Mouse (Mus musculus) embryonic fibroblast, embryonic 13.5 days (primary cell): ENCODE data around the gene Gm32742. TPM values are rescaled to one million over a fixed set of nuclear protein-coding genes. Genes with fewer than 3 reads are reported as not detected.
"Not testable (repeated sequence)": the region's sequence is repeated elsewhere in the genome, so short reads cannot be mapped to it uniquely, and the experiment has no call there.

Experiments
- H3K27ac ChIP-seq: 2 replicates; pipeline ENCODE4 v1.5.1; 2012; ENCODE audit warnings: low read length, control low read depth, inconsistent platforms; ENCODE audit not compliant: insufficient read depth
- H3K4me1 ChIP-seq: 2 replicates; pipeline ENCODE4 v1.6.1; 2011; ENCODE audit warnings: low read length; ENCODE audit not compliant: control insufficient read depth, insufficient read depth
- H3K4me3 ChIP-seq: 2 replicates; pipeline ENCODE4 v1.5.1; 2011; ENCODE audit warnings: mild to moderate bottlenecking, control low read depth, low read length; ENCODE audit not compliant: insufficient read depth
- CTCF ChIP-seq: IDR thresholded peaks from 2 replicates; pipeline ENCODE4 v1.5.1; 2011; ENCODE audit warnings: mild to moderate bottlenecking, control low read depth, low read length, moderate library complexity, borderline replicate concordance; ENCODE audit not compliant: insufficient read depth
- POLR2A ChIP-seq: IDR thresholded peaks from 2 replicates; pipeline ENCODE4 v1.6.1; 2011; ENCODE audit warnings: low read depth, mild to moderate bottlenecking, control low read depth, low read length, moderate library complexity
- polyA plus RNA-seq: library from polyadenylated mRNA; stranded (reverse); fragments of >200 nt; gene quantifications from 2 replicates; pipeline ENCODE4 v1.2.4, GENCODE M21; 2011; ENCODE audit warnings: low read depth; ENCODE audit not compliant: missing spikeins, insufficient read length

The Gm32742 gene
- polyA plus RNA-seq, 1 experiment, result 0.05 TPM

DNA sequence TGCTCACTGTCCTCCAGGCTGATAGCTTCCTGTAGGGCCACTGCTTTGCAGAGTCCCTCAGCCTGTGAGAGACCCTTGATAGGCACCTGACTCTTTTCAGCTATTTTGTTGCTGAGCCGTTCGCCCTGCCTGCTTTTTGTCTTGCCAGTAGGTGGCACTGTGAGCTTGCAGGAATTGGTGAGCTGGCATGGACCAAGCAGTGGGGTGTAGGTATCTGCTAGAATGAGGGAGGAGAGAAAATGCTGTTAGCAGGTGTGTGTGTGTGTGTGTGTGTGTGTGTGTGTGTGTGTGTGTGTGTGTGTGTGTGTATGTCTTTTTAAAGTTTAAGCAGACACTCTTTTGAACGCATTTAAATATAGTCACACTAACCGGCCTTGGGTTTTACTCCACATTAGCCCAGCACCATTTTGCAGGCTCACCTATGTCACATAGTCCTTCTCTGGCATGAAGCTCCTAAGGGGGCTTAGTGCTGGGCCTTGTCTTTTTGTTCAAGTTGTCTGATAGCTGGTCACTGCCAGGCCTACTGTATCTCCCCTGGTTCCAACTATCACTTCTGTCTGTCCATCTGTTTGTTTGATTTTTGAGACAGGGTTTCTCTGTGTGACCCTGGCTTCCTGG, 3.4 kb downstream of the Gm32742 start:
- Histone ChIP-seq H3K4me1 (no peaks in the 10 kb centered on the region), H3K27ac (no peak overlapping the region), H3K4me3 (no peak overlapping the region)
- TF ChIP-seq CTCF (peak; percentile 94), POLR2A (no peak)

DNA sequence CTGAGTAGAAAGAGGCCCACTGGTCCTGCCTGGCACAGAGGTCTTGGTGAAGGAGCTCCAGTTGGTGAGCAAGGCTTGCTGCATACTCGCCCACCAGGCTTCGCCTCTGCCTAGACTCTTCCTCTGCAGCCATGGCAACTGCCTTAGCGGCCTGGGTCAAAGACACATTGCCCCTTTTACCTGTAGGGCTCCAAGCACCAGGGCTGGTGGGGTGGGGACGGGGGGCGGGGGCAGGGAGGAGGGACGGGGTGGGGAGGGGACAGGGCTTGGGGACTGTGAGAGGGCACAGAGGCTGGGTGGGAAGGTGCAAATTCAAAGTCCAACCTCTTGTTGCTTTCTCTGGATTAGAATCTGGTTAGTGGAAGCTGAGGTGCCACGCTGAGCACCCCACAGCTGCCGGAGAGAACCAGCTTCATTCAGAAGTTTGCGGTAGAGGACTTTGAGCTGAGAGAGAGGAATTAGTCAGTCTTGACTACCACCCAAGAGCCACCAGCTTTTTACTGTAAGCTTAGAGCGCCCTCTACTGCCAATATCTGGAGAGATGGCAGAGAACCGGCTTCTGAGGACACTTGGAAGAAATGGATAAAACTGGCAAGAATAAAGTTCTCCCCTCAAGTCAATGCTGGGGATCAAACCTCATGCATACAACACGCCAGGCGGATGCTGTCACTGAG, 13.1 kb downstream of the Gm32742 start:
- Histone ChIP-seq H3K27ac (no peak overlapping the region), H3K4me1 (peaks cover under 1% of the 10 kb centered on the region; the same call in 1 of the 2 replicates), H3K4me3 (no peak overlapping the region)
- TF ChIP-seq POLR2A, result no peak
- TF ChIP-seq CTCF, result 0 out of 2 replicates have a peak, but pooled peaks have one; percentile 3

- H3K4me1 ChIP-seq, result peaks cover 3% of the 10 kb centered on the region; the same call in 1 of the 2 replicates
- no peak overlapping the region for H3K4me3 ChIP-seq
- H3K27ac ChIP-seq, result no peak overlapping the region
- no peak for TF ChIP-seq CTCF
- no peak for TF ChIP-seq POLR2A
Observed at GRCm38 (mm10) chr9:51147294-51147693, 18.0 kb downstream of the Gm32742 start.

- TF ChIP-seq CTCF (no peak), POLR2A (no peak)
- no peak overlapping the region for H3K4me3 ChIP-seq
- no peak overlapping the region for H3K27ac ChIP-seq
- H3K4me1 ChIP-seq, result peaks cover 3% of the 10 kb centered on the region; the same call in 1 of the 2 replicates
Observed at GRCm38 (mm10) chr9:51146496-51146895, 18.8 kb downstream of the Gm32742 start.

DNA sequence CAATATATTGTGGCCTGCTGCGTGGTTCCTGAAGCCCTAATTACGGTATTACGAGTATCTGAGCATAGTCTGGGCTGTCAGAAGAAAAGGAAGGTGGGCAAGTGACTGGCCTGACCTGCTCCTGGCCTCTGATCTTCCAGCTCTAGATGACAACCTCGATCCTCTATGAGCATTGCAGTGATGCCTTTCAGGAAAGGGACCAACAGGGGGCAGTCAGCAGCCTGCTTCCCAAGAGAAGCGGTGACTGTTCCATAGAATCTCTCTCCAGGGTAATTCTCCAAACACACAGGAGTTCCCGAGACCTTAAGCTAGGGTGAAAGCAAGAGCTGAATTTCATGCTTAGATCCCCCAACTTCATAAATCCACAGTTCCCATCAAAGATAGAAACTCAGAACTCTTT, 21.1 kb downstream of the Gm32742 start:
- H3K4me1 ChIP-seq, result peaks cover 3% of the 10 kb centered on the region; the same call in 1 of the 2 replicates
- no peak overlapping the region for H3K4me3 ChIP-seq
- no peak overlapping the region for H3K27ac ChIP-seq
- TF ChIP-seq POLR2A (no peak), CTCF (no peak)

DNA sequence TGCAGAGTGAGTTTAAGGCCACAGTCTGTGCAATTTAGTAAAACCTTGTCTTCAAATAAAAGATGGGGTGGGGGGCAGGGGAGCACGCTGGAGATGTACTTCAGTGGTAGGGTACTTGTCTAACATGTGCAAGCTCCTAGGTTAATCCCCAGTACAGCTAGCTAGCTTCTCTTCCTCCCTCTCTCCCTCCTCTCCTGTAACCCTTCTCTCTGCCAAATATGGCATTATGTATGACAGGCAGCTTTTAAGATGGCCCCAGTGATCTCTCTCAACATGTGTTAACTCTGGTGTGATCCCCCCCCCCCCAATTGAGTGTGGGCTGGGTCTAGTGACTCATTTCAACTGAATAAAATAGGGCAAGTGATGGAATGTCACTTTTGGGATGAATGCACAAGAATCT, 21.9 kb downstream of the Gm32742 start:
- Histone ChIP-seq H3K27ac (no peak overlapping the region), H3K4me3 (no peak overlapping the region), H3K4me1 (peaks cover 3% of the 10 kb centered on the region; the same call in 1 of the 2 replicates)
- no peak for TF ChIP-seq CTCF

DNA sequence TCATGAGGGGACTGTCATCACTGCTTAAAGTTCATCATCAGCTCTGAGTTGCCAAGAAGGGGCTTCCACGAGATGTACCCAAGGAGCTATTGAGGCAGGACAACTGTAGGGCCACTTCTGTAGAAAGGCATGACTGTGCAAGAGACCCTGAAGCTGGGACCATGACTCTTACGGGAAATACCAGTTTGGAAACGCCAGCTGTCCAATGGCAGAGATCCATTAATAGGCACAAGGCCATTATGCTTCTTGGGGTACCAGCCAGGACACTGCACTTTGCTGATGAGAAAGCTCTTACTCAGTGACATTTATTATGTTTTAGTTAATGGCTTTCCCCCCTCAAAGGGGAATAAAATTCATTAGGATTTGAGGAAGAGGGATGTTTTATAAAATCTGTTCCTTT, 24.6 kb downstream of the Gm32742 start:
- no peak for TF ChIP-seq POLR2A
- no peak for TF ChIP-seq CTCF

DNA sequence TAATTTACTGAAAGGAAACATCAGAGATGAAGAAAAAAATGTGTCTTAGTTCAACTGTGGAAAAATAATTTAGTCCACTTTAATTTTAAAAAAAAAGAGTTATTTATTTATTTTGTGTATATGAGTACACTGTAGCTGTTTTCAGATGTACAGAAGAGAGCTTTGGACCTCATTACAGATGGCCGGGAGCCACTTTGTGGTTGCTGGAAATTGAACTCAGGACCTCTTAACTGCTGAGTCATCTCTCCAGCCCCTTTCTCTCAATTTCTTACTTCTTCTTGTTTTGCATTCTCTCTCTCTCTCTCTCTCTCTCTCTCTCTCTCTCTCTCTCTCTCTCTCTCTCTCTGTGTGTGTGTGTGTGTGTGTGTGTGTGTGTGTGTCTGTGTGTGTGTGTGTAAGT, 25.9 kb downstream of the Gm32742 start:
- H3K4me3 ChIP-seq, H3K27ac ChIP-seq, H3K4me1 ChIP-seq: not testable (repeated sequence)

More for the DNA sequence above, 24.6 kb downstream of the Gm32742 start:
- Histone ChIP-seq H3K4me1 (no peaks in the 10 kb centered on the region), H3K27ac (no peak overlapping the region), H3K4me3 (no peak overlapping the region)

DNA sequence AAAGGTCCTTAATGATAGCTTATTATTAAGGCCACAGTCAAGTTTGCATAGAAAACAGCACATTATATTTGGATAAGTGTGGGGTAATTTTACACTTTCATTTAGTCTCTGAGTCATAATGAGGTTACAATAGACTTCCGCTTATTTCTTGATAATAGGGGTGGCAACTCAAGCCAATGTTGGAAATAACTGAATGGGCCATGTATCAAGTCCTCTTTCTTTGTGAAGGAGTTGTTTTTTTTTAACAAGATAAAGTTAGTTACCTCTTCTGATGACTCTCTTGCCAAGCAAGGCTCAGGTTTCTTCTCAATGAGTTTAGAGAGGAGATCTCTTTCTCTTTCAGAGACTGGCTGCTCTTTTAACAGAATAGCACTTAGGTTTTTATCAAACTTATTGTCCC, 27.0 kb downstream of the Gm32742 start:
- Histone ChIP-seq H3K4me3 (no peak overlapping the region), H3K4me1 (no peaks in the 10 kb centered on the region), H3K27ac (no peak overlapping the region)
- no peak for TF ChIP-seq CTCF
- no peak for TF ChIP-seq POLR2A

- no peak for TF ChIP-seq CTCF
- TF ChIP-seq POLR2A, result no peak
- H3K27ac ChIP-seq, result no peak overlapping the region
- H3K4me3 ChIP-seq, result no peak overlapping the region
- H3K4me1 ChIP-seq, result no peaks in the 10 kb centered on the region
Observed at GRCm38 (mm10) chr9:51137836-51138235, 27.5 kb downstream of the Gm32742 start.

DNA sequence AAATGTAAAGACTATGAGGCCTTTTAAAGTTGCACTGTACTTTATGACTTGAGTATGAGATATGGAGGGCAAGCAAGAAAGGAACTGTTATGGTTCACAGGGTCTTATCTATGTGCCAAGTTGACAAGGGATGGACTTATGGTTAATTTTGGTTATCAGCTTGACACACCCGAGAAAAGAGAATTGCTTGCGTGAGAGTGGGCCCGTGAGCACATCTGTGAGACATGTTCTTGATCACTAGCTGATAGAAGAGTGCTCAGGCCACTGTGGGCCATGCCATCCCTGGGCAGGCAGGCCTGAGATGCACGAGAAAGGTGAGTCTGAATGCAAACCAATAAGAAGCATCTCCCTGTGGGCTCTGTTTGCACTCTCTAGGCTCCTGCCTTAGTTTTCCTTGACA, 27.9 kb downstream of the Gm32742 start:
- no peaks in the 10 kb centered on the region for H3K4me1 ChIP-seq
- no peak overlapping the region for H3K27ac ChIP-seq
- no peak overlapping the region for H3K4me3 ChIP-seq
- TF ChIP-seq POLR2A (no peak), CTCF (no peak)
